Mouse (Mus musculus) liver, postnatal 0 days (tissue): ENCODE data around the gene Cytip. TPM values are rescaled to one million over a fixed set of nuclear protein-coding genes. Genes with fewer than 3 reads are reported as not detected.

Experiments used
- ATAC-seq: fragments of 200-750 bp; cut with Nextera tagmentation; 2 replicates; pipeline ENCODE4 v1.8.0; 2017; ENCODE audit warnings: mild to moderate bottlenecking, moderate library complexity
- DNase-seq: peaks from one replicate; pipeline ENCODE4 v3.0.0-alpha.2; 2016
- H3K27ac ChIP-seq: fragments of 300-500 bp; sonication (generic); 2 replicates; pipeline ENCODE4 v1.5.1; 2014; ENCODE audit warnings: antibody characterized with exemption, moderate library complexity, mild to moderate bottlenecking, low read depth
- H3K27me3 ChIP-seq: fragments of 300-500 bp; sonication (generic); 2 replicates; pipeline ENCODE4 v1.6.1; 2014; ENCODE audit warnings: low read length, control low read depth, mixed read lengths; ENCODE audit not compliant: insufficient read depth
- H3K36me3 ChIP-seq: fragments of 300-500 bp; sonication (generic); replicated peaks from 2 replicates; pipeline ENCODE4 v1.6.1; 2014; ENCODE audit warnings: mild to moderate bottlenecking, control low read depth, low read length, moderate library complexity, mixed read lengths; ENCODE audit not compliant: insufficient read depth
- H3K4me1 ChIP-seq: fragments of 300-500 bp; sonication (generic); 2 replicates; pipeline ENCODE4 v1.6.1; 2014; ENCODE audit warnings: antibody characterized with exemption, mild to moderate bottlenecking, control low read depth; ENCODE audit not compliant: insufficient read depth
- H3K4me2 ChIP-seq: fragments of 300-500 bp; sonication (generic); 2 replicates; pipeline ENCODE4 v1.6.1; 2014; ENCODE audit warnings: low read depth, mild to moderate bottlenecking, low read length, moderate library complexity, mixed read lengths
- H3K4me3 ChIP-seq: fragments of 300-500 bp; sonication (generic); 2 replicates; pipeline ENCODE4 v1.5.1; 2014; ENCODE audit warnings: low read depth, low read length
- H3K9ac ChIP-seq: fragments of 300-500 bp; sonication (generic); replicated peaks from 2 replicates; pipeline ENCODE4 v1.6.1; 2014; ENCODE audit warnings: mild to moderate bottlenecking, moderate library complexity
- H3K9me3 ChIP-seq: fragments of 300-500 bp; sonication (generic); 2 replicates; pipeline ENCODE4 v1.6.1; 2016; ENCODE audit warnings: mild to moderate bottlenecking, control low read depth, low read length, mixed read lengths
- CTCF ChIP-seq: sonication (generic); IDR thresholded peaks from 2 replicates; pipeline ENCODE4 v1.5.1; 2016; ENCODE audit warnings: antibody characterized with exemption, low read depth
- EP300 ChIP-seq: IDR thresholded peaks from 2 replicates; pipeline ENCODE4 v1.6.1; 2016; ENCODE audit warnings: antibody characterized with exemption, low read depth, mild to moderate bottlenecking
- WGBS: fragments of 180-500 bp; shearing (Covaris S2); extraction: QIAGEN DNeasy Blood & Tissue Kit; methylation state at CpG from one replicate; pipeline ENCODE4 v1.1.7; 2014; ENCODE audit not compliant: insufficient replicate concordance; 5-methylcytosine and 5-hydroxymethylcytosine counted together
- polyA plus RNA-seq: library from polyadenylated mRNA; unstranded; fragments of >200 nt; fragmentation: Nextera tagmentation; extraction: Ambion mirVana; gene quantifications from 2 replicates; pipeline ENCODE4 v1.2.1, GENCODE M21; 2015

Gene Cytip
- polyA plus RNA-seq, 1 experiment from 2014 or later: 7.5 TPM

DNA sequence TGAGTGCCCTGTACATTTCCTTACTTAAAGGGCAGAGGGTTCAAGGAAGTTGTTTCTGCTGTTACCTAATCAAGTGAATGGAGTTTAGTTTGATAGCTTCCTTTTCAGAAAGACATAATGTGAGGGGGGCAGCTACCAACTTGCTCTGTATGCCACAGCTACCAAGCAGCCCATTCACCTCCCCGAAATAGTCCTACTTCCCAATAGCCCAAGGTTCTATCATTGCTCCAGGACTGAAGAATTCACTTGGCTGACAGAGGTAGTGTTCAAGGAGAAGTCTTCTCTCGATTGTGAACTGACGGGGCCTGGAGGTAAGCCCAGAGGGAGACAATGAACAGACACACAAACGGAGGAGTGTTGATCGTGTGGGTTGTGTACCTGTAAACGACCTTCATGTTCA lies 36.2 kb downstream of the Cytip start:
- no peak for DNase-seq
- TF ChIP-seq CTCF (no peak), EP300 (no peak)

DNA sequence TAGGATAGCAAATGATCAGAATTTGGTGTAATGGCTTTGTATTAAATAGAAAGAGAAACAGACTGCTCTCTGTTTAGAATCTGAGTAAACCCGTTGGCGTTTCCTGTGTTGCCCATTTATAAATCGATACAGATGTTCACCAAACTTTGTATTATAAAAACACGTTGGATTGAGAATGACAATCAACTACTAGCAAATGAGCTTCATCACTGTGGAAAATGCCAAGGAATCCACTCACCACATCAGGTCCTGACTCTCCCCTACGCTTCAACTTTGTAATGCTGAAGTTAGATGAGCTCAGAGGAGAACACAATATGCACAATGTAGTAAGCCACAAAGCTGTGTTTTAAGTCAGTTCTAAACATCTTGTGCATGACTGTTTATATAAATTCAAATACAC lies 36.8 kb downstream of the Cytip start:
- Histone ChIP-seq H3K9me3 (no peaks in the 10 kb centered on the region), H3K4me3 (peak overlapping the region; percentile 51), H3K27ac (peak overlapping the region; percentile 81), H3K4me2 (peak overlapping the region; percentile 68), H3K27me3 (no peaks in the 10 kb centered on the region), H3K36me3 (no peaks in the 10 kb centered on the region), H3K9ac (peak overlapping the region; percentile 48; the same call in 1 of the 2 replicates), H3K4me1 (peaks cover 2% of the 10 kb centered on the region; the same call in 1 of the 2 replicates)
- no peak for DNase-seq
- WGBS: 63% methylated on average over 5 of the region's 5 CpGs
- ATAC-seq: no peak
- no peak for TF ChIP-seq CTCF
- no peak for TF ChIP-seq EP300

More for the DNA sequence above, 36.2 kb downstream of the Cytip start:
- no peaks in the 10 kb centered on the region for H3K9me3 ChIP-seq
- peak overlapping the region; percentile 67 for H3K9ac ChIP-seq
- no peaks in the 10 kb centered on the region for H3K36me3 ChIP-seq
- H3K4me1 ChIP-seq: peaks cover 2% of the 10 kb centered on the region; the same call in 1 of the 2 replicates
- peak overlapping the region; percentile 51 for H3K4me3 ChIP-seq
- H3K27ac ChIP-seq: peak overlapping the region; percentile 78
- H3K4me2 ChIP-seq: peak overlapping the region; percentile 68
- WGBS: 40% methylated on average over 6 of the region's 6 CpGs
- ATAC-seq: no peak
- no peaks in the 10 kb centered on the region for H3K27me3 ChIP-seq

DNA sequence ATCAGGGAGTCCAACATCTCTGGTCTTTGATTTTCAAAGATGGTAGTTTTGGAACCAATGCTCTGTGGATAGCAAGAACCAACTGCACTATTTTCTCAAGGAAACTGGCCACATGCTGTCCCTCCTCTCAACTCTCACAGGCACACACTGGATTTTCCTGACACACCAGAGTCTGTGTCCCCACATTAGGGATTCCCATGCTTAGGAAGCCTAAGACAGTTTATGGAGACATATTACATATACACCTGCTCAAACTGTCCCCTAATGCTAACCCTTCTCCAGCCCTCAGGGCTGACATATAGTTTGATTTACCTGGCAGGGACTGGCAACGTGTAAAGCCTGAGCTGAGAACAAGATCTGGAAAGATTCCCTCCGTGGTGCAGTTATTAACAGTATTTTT lies 37.2 kb downstream of the Cytip start:
- peak overlapping the region; percentile 68 for H3K4me2 ChIP-seq
- peak overlapping the region; percentile 51 for H3K4me3 ChIP-seq
- peak overlapping the region; percentile 81 for H3K27ac ChIP-seq
- TF ChIP-seq EP300: no peak
- peaks cover 2% of the 10 kb centered on the region; the same call in 1 of the 2 replicates for H3K4me1 ChIP-seq
- no peaks in the 10 kb centered on the region for H3K27me3 ChIP-seq
- 67% methylated on average over 2 of the region's 2 CpGs for WGBS
- H3K9me3 ChIP-seq: no peaks in the 10 kb centered on the region
- DNase-seq (no peak), ATAC-seq (no peak)
- H3K36me3 ChIP-seq: no peaks in the 10 kb centered on the region; the same call in 1 of the 2 replicates
- peak overlapping the region; percentile 48; the same call in 1 of the 2 replicates for H3K9ac ChIP-seq

DNA sequence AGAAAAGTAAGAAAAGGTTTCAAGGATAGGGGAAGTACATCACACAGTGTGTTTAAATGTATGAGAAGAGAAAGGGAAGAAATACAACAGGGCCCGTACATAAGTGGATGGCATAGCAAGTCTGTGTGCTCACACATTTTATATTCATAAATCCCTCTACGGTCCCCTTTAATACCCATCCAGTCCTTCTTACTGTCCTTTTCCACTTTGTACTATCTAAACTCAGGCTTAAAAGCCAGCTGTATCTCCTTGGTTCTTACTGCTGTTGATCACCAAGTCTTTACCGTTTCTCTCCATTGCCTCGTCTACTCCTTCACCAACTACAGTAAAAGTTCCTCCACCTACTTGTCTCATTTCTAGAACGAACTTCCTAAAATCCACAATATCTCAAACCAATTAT lies 37.9 kb downstream of the Cytip start:
- H3K9ac ChIP-seq: 0 out of 2 replicates have a peak overlapping the region, but pooled peaks have one; percentile 30
- H3K4me2 ChIP-seq: peak overlapping the region; percentile 68
- peaks cover 2% of the 10 kb centered on the region; the same call in 1 of the 2 replicates for H3K4me1 ChIP-seq
- H3K27me3 ChIP-seq: no peaks in the 10 kb centered on the region
- DNase-seq (no peak), ATAC-seq (no peak)
- 67% methylated on average over 5 of the region's 5 CpGs for WGBS
- H3K4me3 ChIP-seq: peak overlapping the region; percentile 51
- H3K9me3 ChIP-seq: no peaks in the 10 kb centered on the region
- no peaks in the 10 kb centered on the region; the same call in 1 of the 2 replicates for H3K36me3 ChIP-seq
- TF ChIP-seq EP300 (no peak), CTCF (no peak)
- peak overlapping the region; percentile 81 for H3K27ac ChIP-seq

DNA sequence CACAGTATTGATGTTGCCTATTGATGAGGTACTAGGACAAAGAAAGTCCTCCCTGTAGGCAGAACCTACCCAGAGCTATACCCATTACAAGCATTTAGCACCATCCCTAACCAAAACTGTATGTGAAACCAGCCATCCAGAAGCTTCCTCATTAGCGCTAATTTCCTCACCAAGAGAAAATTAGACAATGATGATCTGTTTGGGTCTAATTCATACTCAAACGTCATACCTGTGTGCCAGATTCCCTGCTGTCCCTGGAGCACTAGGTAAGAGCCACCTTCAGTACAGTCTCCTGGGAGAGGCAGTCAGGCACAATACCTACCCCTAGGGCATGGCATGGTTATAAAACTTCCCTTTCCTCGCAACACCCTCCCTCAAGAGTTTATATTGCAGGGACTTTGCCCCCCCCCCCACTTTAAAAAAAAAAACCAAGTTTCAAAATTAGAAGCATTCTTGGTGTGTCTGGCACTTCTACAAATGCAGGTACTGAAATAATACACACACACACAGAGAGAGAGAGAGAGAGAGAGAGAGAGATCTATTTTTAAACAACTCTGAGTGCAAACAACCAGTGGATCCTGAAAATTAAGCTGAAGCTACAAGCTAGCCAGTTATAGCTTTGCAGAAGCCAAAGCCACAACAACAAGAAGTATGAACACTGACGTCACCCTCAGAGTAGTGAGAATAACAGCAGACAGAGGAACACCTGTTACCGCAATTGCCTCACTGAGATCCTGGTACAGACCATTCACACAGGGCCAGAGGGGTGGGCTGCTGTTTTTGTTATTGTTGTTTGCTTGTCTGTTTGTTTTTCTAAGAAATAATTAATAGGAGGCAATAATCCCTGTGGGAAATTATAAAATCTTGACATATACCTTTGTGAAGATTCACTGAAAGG lies 38.6 kb downstream of the Cytip start:
- Histone ChIP-seq H3K4me3 (peak overlapping the region; percentile 33), H3K4me1 (peaks cover 2% of the 10 kb centered on the region; the same call in 1 of the 2 replicates), H3K9ac (0 out of 2 replicates have a peak overlapping the region, but pooled peaks have one; percentile 42), H3K4me2 (peak overlapping the region; percentile 68), H3K9me3 (no peaks in the 10 kb centered on the region), H3K27ac (peak overlapping the region; percentile 81), H3K36me3 (no peaks in the 10 kb centered on the region; the same call in 1 of the 2 replicates), H3K27me3 (no peaks in the 10 kb centered on the region)
- DNase-seq (peak; percentile 27), ATAC-seq (peak; percentile 67)
- 0 out of 2 replicates have a peak, but pooled peaks have one; percentile 45 for TF ChIP-seq EP300
- no peak for TF ChIP-seq CTCF
- 48% methylated on average over 5 of the region's 5 CpGs for WGBS

DNA sequence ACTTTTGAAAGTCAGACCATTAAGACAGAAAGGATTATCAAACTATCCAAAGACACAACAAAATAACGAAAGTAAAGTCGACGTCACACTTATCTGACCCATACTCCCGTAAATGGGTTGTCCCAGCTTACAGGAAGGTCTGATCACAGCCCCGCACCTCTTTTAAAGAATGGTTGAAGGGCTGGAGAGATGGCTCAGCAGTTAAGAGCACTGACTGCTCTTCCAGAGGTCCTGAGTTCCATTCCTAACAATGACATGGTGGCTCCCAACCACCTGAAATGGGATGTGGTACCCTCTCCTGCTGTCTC lies 39.3 kb downstream of the Cytip start:
- Histone ChIP-seq H3K4me3 (peak overlapping the region; percentile 33), H3K27ac (peak overlapping the region; percentile 81), H3K9me3 (no peaks in the 10 kb centered on the region), H3K27me3 (no peaks in the 10 kb centered on the region), H3K9ac (0 out of 2 replicates have a peak overlapping the region, but pooled peaks have one; percentile 42), H3K36me3 (no peaks in the 10 kb centered on the region; the same call in 1 of the 2 replicates), H3K4me2 (peak overlapping the region; percentile 68), H3K4me1 (peaks cover 2% of the 10 kb centered on the region; the same call in 1 of the 2 replicates)
- no peak for ATAC-seq
- WGBS: 39% methylated on average over 5 of the region's 5 CpGs
- DNase-seq: no peak
- TF ChIP-seq EP300 (no peak), CTCF (no peak)
